Mouse (Mus musculus) thymus, adult 2 months (tissue): ENCODE data around the gene Rad51ap2. TPM values are rescaled to one million over a fixed set of nuclear protein-coding genes. Genes with fewer than 3 reads are reported as not detected.

ENCODE experiments used
- DNase-seq: peaks from one replicate; pipeline ENCODE4 v3.0.0; 2021
- H3K27ac ChIP-seq: fragments of 200-500 bp; 2 replicates; pipeline ENCODE4 v1.5.1; 2012; ENCODE audit warnings: low read length, control low read depth; ENCODE audit not compliant: control insufficient read depth, insufficient read depth
- H3K27me3 ChIP-seq: fragments of 200-500 bp; 2 replicates; pipeline ENCODE4 v1.6.1; 2012; ENCODE audit warnings: mild to moderate bottlenecking, low read length, moderate library complexity, mixed read lengths; ENCODE audit not compliant: control insufficient read depth, insufficient read depth
- H3K36me3 ChIP-seq: fragments of 200-500 bp; 2 replicates; pipeline ENCODE4 v1.6.1; 2012; ENCODE audit warnings: mild to moderate bottlenecking, low read length, moderate library complexity; ENCODE audit not compliant: control insufficient read depth, insufficient read depth
- H3K4me1 ChIP-seq: fragments of 200-500 bp; replicated peaks from 2 replicates; pipeline ENCODE4 v1.6.1; 2012; ENCODE audit warnings: low read length; ENCODE audit not compliant: control insufficient read depth, insufficient read depth
- H3K4me3 ChIP-seq: fragments of 200-500 bp; 2 replicates; pipeline ENCODE4 v1.5.1; 2012; ENCODE audit warnings: mild to moderate bottlenecking, low read length, control low read depth, moderate library complexity; ENCODE audit not compliant: control insufficient read depth, insufficient read depth
- CTCF ChIP-seq: fragments of 200-500 bp; IDR thresholded peaks from 2 replicates; pipeline ENCODE4 v1.5.1; 2012; ENCODE audit warnings: mild to moderate bottlenecking, control low read depth, low read length, moderate library complexity, borderline replicate concordance; ENCODE audit not compliant: control insufficient read depth, poor library complexity, insufficient read depth; ENCODE audit errors: extremely low read depth
- POLR2A ChIP-seq: fragments of 200-500 bp; IDR thresholded peaks from 2 replicates; pipeline ENCODE4 v1.6.1; 2012; ENCODE audit warnings: mild to moderate bottlenecking, low read length, control low read depth, moderate library complexity; ENCODE audit not compliant: control insufficient read depth, poor library complexity, insufficient read depth; ENCODE audit errors: extremely low read depth
- WGBS: fragments of 180-500 bp; shearing (Covaris S2); methylation state at CpG from one replicate; pipeline ENCODE4 v1.1.7; 2018; 5-methylcytosine and 5-hydroxymethylcytosine counted together
- polyA plus RNA-seq: library from polyadenylated mRNA; depleted of rRNA; stranded (reverse); fragments of >200 nt; gene quantifications from 2 replicates; pipeline ENCODE4 v1.2.3, GENCODE M21; 2012

Rad51ap2 gene
- polyA plus RNA-seq, 1 experiment = not detected

- H3K36me3 ChIP-seq = no peaks in the 10 kb centered on the region
- H3K27me3 ChIP-seq = no peaks in the 10 kb centered on the region; the same call in 1 of the 2 replicates
- no peak overlapping the region for H3K27ac ChIP-seq
- TF ChIP-seq CTCF (no peak), POLR2A (no peak)
- WGBS = 14% methylated on average over 15 of the region's 15 CpGs
- H3K4me1 ChIP-seq = no peaks in the 10 kb centered on the region
- DNase-seq = no peak
- H3K4me3 ChIP-seq = no peak overlapping the region
These were observed 20.4 kb upstream of the Rad51ap2 start for GRCm38 (mm10) chr12:11435246-11436022.

- TF ChIP-seq POLR2A = no peak
- TF ChIP-seq CTCF = no peak
- Histone ChIP-seq H3K4me1 (no peaks in the 10 kb centered on the region), H3K36me3 (no peaks in the 10 kb centered on the region), H3K4me3 (no peak overlapping the region), H3K27me3 (no peaks in the 10 kb centered on the region; the same call in 1 of the 2 replicates), H3K27ac (no peak overlapping the region)
- WGBS = 11% methylated on average over 12 of the region's 12 CpGs
- DNase-seq = no peak
These were observed 19.9 kb upstream of the Rad51ap2 start for GRCm38 (mm10) chr12:11436023-11436350.

GRCm38 (mm10) chr12:11436497-11437265, 19.2 kb upstream of the Rad51ap2 start, which contains the start of gene Vsnl1:
TSS of gene Vsnl1 (minus strand) at chr12:11436613.
- DNase-seq = no peak
- Histone ChIP-seq H3K4me1 (no peaks in the 10 kb centered on the region), H3K27ac (no peak within 1 kb of the TSS), H3K27me3 (no peaks in the 10 kb centered on the region; the same call in 1 of the 2 replicates), H3K36me3 (no peaks in the 10 kb centered on the region), H3K4me3 (no peak within 1 kb of the TSS)
- 9% methylated on average over 34 of the region's 34 CpGs for WGBS
- TF ChIP-seq POLR2A (no peak), CTCF (no peak)

GRCm38 (mm10) chr12:11437266-11437906, 18.5 kb upstream of the Rad51ap2 start:
- Histone ChIP-seq H3K27ac (no peak overlapping the region), H3K4me1 (no peaks in the 10 kb centered on the region), H3K4me3 (no peak overlapping the region), H3K36me3 (no peaks in the 10 kb centered on the region), H3K27me3 (no peaks in the 10 kb centered on the region; the same call in 1 of the 2 replicates)
- WGBS = 26% methylated on average over 17 of the region's 17 CpGs
- DNase-seq = peak; percentile 15
- no peak for TF ChIP-seq POLR2A
- TF ChIP-seq CTCF = no peak

- Histone ChIP-seq H3K4me1 (no peaks in the 10 kb centered on the region), H3K4me3 (no peak overlapping the region), H3K36me3 (no peaks in the 10 kb centered on the region), H3K27me3 (no peaks in the 10 kb centered on the region; the same call in 1 of the 2 replicates), H3K27ac (no peak overlapping the region)
- WGBS = 38% methylated on average over 23 of the region's 23 CpGs
- TF ChIP-seq CTCF (no peak), POLR2A (no peak)
- DNase-seq = no peak
These were observed 17.9 kb upstream of the Rad51ap2 start for GRCm38 (mm10) chr12:11437907-11438447.

GRCm38 (mm10) chr12:11454146-11454545, 1.7 kb upstream of the Rad51ap2 start:
- TF ChIP-seq POLR2A (no peak), CTCF (no peak)
- no peak for DNase-seq
- H3K4me1 ChIP-seq = no peaks in the 10 kb centered on the region
- no peak overlapping the region for H3K4me3 ChIP-seq
- H3K27ac ChIP-seq = no peak overlapping the region
- no peaks in the 10 kb centered on the region for H3K36me3 ChIP-seq
- 71% methylated on average over 5 of the region's 5 CpGs for WGBS
- peaks cover 2% of the 10 kb centered on the region; the same call in 1 of the 2 replicates for H3K27me3 ChIP-seq
